Mouse (Mus musculus): ENCODE data around the gene Tmem110. TPM values are rescaled to one million over a fixed set of nuclear protein-coding genes. Genes with fewer than 3 reads are reported as not detected.

Tmem110 gene
- polyA plus RNA-seq, 1 experiment = 36.5 TPM

DNA sequence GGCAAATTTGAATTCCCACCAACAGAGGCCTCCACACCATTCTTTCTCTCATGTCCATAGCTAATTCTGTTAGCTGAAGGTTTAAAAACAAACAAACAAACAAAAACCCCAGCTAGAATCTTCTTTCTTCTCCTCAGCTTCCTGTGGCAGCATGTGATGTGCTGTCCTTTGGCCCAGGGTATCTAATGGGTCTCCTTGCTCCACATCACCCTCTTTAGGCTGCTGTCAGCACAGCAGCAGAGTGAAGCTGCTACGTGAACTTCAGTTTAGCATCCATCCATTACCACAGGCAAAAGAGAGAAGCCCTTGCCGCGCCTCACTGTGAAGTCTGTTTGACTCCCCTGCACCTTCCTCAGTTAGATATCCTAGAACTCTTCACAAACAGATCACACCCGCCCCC lies 32.6 kb downstream of the Tmem110 start:
- Histone ChIP-seq H3K27ac (ENCODE audit: insufficient read depth, low read length) (no peak overlapping the region), H3K4me1 (ENCODE audit: control insufficient read depth, insufficient read depth, low read length) (peaks cover 12% of the 10 kb centered on the region), H3K4me3 (ENCODE audit: insufficient read depth, low read length) (no peak overlapping the region)
- no peak for TF ChIP-seq POLR2A (IDR thresholded peaks at IDR 0.05; ENCODE audit: extremely low read depth, insufficient read depth, low read length)
- peak; percentile 39; the same call in 1 of the 2 replicates for TF ChIP-seq CTCF (IDR thresholded peaks at IDR 0.05; ENCODE audit: extremely low read depth, insufficient read depth, low read length)

DNA sequence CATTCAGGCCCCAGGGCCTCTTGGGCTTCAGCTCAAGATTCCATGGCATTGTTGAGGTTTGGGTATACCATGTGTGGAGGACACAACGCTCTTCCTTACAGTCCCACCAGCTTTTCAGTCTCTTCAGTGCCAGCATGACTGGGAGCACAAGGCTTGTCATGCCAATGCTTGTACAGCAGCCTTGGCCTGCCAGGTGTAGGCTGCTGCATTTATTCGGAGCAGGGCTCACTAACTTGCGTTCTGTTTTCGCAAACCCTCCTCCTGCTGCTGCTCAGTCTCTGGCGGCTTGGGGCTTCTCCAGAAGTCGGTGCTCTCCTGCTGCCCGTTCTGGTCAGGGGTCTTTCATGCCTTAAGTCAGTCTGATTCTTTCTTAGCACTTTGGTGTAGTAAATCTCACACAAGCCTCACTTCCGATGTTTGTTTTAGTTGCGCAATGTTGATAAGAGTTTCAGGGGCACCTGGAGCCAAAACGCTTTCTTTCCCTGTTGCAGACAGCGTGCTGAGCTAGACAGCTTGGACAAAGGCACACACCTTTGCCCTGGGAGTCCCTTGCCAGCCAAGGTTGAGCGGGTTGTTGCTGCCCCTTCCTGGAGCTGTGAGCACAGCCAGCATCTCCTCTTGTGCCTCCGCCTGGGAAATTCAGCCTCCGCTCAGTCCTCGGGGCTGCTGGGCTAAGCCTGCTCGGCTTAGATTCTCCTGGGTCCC lies 36.2 kb downstream of the Tmem110 start:
- no peak overlapping the region for H3K27ac ChIP-seq (ENCODE audit: insufficient read depth, low read length)
- TF ChIP-seq POLR2A (IDR thresholded peaks at IDR 0.05; ENCODE audit: extremely low read depth, insufficient read depth, low read length) = no peak
- no peak for TF ChIP-seq CTCF (IDR thresholded peaks at IDR 0.05; ENCODE audit: extremely low read depth, insufficient read depth, low read length)
- peaks cover 11% of the 10 kb centered on the region for H3K4me1 ChIP-seq (ENCODE audit: control insufficient read depth, insufficient read depth, low read length)
- no peak overlapping the region for H3K4me3 ChIP-seq (ENCODE audit: insufficient read depth, low read length)

DNA sequence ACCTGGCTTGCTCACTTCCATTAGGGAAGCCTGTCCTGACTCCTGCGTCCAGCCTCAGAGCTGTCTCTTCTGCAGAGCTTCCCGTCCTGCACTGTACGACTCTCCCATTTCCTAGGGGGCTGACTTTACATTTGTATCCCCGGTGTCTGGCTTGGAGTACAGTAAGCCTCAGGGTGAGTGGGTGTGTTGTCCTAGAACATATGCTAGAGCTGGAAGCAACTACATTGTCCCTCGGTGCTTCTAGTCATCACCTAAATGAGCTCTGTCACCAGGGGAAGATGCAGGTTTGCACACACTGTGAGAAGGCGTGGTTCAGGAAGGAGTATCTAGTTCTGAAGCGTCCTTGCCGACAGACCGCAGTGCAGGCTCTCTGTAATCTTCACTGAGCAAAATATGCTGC lies 37.0 kb downstream of the Tmem110 start:
- no peak overlapping the region for H3K27ac ChIP-seq (ENCODE audit: insufficient read depth, low read length)
- no peak overlapping the region for H3K4me3 ChIP-seq (ENCODE audit: insufficient read depth, low read length)
- H3K4me1 ChIP-seq (ENCODE audit: control insufficient read depth, insufficient read depth, low read length) = peaks cover 6% of the 10 kb centered on the region
- TF ChIP-seq CTCF (IDR thresholded peaks at IDR 0.05; ENCODE audit: extremely low read depth, insufficient read depth, low read length) = no peak
- TF ChIP-seq POLR2A (IDR thresholded peaks at IDR 0.05; ENCODE audit: extremely low read depth, insufficient read depth, low read length) = no peak

DNA sequence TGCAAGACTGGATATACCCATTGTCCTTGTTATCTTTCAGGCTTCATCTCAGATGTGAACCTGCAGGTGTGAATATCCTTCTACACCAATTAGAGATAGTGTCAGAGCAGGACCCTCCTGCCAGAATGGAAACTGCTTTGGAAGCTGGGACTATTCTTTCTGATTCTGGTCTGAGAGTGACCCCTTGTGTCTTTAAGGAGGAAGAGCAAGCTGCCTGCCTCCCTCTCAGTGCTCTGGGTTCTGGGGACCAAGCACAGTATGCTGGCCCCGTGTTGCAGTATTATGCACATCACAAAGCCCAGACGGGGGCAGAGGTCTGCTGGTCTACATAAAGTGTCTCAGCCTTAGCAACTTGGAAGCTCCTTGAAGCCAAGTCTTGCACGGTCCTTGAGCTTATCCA lies 39.9 kb downstream of the Tmem110 start:
- Histone ChIP-seq H3K4me3 (ENCODE audit: insufficient read depth, low read length) (no peak overlapping the region), H3K4me1 (ENCODE audit: control insufficient read depth, insufficient read depth, low read length) (peaks cover 8% of the 10 kb centered on the region), H3K27ac (ENCODE audit: insufficient read depth, low read length) (no peak overlapping the region)
- TF ChIP-seq CTCF (IDR thresholded peaks at IDR 0.05; ENCODE audit: extremely low read depth, insufficient read depth, low read length) = peak; percentile 56
- TF ChIP-seq POLR2A (IDR thresholded peaks at IDR 0.05; ENCODE audit: extremely low read depth, insufficient read depth, low read length) = no peak

DNA sequence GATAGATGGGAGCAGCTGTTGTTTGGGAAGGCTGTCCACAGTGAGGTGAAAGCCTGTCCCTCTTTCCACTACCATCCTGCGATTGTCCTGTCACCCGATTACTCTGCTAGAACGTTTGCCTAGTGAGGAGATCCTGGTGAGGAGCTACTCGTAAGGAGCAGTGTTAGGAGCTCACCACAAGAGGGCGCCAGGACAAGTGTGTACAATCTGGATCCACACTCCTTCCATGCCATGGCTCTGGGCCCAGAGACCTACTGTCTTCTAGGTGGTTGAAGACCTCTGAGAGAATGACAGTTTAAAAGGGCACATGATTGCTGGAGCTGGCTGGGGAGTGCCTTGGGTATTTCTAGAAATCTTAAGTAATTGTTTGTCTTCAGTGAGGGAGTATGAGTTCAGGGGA lies 41.7 kb downstream of the Tmem110 start:
- Histone ChIP-seq H3K4me3 (ENCODE audit: insufficient read depth, low read length) (no peak overlapping the region), H3K27ac (ENCODE audit: insufficient read depth, low read length) (no peak overlapping the region), H3K4me1 (ENCODE audit: control insufficient read depth, insufficient read depth, low read length) (peaks cover 6% of the 10 kb centered on the region; the same call in 1 of the 2 replicates)
- TF ChIP-seq CTCF (IDR thresholded peaks at IDR 0.05; ENCODE audit: extremely low read depth, insufficient read depth, low read length) (peak; percentile 88), POLR2A (IDR thresholded peaks at IDR 0.05; ENCODE audit: extremely low read depth, insufficient read depth, low read length) (no peak)

DNA sequence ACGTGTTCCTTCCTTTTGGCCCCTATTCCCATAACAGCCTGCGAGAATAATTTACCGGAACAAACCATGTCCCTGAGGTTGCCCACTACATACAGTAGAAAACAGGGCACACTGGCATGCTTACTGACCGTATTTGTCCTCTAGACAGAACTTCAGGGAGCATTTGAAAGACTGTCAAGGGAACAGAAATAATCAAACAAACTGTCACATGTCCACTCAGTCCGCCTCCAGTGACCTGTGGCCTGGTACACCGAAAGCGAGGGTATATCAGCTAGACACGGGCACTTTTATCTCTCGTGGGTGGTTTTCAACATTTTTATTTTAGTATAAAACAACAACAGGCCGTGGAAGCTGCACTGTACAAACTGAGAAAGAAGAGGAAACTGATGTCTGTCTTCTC lies 43.4 kb downstream of the Tmem110 start:
- Histone ChIP-seq H3K4me1 (ENCODE audit: control insufficient read depth, insufficient read depth, low read length) (peaks cover 6% of the 10 kb centered on the region; the same call in 1 of the 2 replicates), H3K4me3 (ENCODE audit: insufficient read depth, low read length) (no peak overlapping the region), H3K27ac (ENCODE audit: insufficient read depth, low read length) (no peak overlapping the region)
- no peak for TF ChIP-seq POLR2A (IDR thresholded peaks at IDR 0.05; ENCODE audit: extremely low read depth, insufficient read depth, low read length)
- no peak for TF ChIP-seq CTCF (IDR thresholded peaks at IDR 0.05; ENCODE audit: extremely low read depth, insufficient read depth, low read length)

DNA sequence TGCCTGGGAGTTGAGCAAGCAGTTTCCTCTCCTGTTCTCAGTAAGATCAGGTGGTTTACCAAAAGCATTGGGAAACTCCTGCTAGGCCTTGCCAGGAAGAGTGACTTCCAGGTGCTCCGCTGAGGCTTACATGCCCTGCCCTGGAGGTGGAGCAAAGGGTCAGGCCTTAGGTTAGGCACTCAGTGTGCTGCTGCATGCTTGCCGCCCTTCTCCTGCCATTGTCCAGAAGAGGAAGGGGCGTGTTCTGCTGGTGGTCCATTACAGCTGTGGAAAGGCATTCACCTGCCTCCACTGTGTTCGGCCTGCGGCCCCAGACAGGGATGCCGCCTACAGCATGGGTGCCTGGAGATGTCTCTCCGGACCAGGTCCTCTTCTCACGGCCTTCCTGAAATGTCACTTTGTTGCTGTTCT lies 44.0 kb downstream of the Tmem110 start:
- Histone ChIP-seq H3K4me1 (ENCODE audit: control insufficient read depth, insufficient read depth, low read length) (peaks cover 6% of the 10 kb centered on the region; the same call in 1 of the 2 replicates), H3K27ac (ENCODE audit: insufficient read depth, low read length) (peak overlapping the region; percentile 55; the same call in 1 of the 2 replicates), H3K4me3 (ENCODE audit: insufficient read depth, low read length) (no peak overlapping the region)
- TF ChIP-seq POLR2A (IDR thresholded peaks at IDR 0.05; ENCODE audit: extremely low read depth, insufficient read depth, low read length) (no peak), CTCF (IDR thresholded peaks at IDR 0.05; ENCODE audit: extremely low read depth, insufficient read depth, low read length) (no peak)

- Histone ChIP-seq H3K4me3 (ENCODE audit: insufficient read depth, low read length) (no peak overlapping the region), H3K27ac (ENCODE audit: insufficient read depth, low read length) (peak overlapping the region; percentile 55), H3K4me1 (ENCODE audit: control insufficient read depth, insufficient read depth, low read length) (peaks cover 6% of the 10 kb centered on the region; the same call in 1 of the 2 replicates)
- no peak for TF ChIP-seq POLR2A (IDR thresholded peaks at IDR 0.05; ENCODE audit: extremely low read depth, insufficient read depth, low read length)
- TF ChIP-seq CTCF (IDR thresholded peaks at IDR 0.05; ENCODE audit: extremely low read depth, insufficient read depth, low read length) = no peak
Measured at GRCm38 (mm10) chr14:30870206-30871147, 45.1 kb downstream of the Tmem110 start.

GRCm38 (mm10) chr14:30874095-30874700 lies 48.8 kb downstream of the Tmem110 start:
- TF ChIP-seq POLR2A (IDR thresholded peaks at IDR 0.05; ENCODE audit: extremely low read depth, insufficient read depth, low read length) (no peak), CTCF (IDR thresholded peaks at IDR 0.05; ENCODE audit: extremely low read depth, insufficient read depth, low read length) (no peak)
- no peak overlapping the region for H3K4me3 ChIP-seq (ENCODE audit: insufficient read depth, low read length)
- H3K27ac ChIP-seq (ENCODE audit: insufficient read depth, low read length) = no peak overlapping the region
- peaks cover 6% of the 10 kb centered on the region; the same call in 1 of the 2 replicates for H3K4me1 ChIP-seq (ENCODE audit: control insufficient read depth, insufficient read depth, low read length)
